Mouse (Mus musculus) forebrain, embryonic 13.5 days (tissue): ENCODE data around the gene L3mbtl2. TPM values are rescaled to one million over a fixed set of nuclear protein-coding genes. Genes with fewer than 3 reads are reported as not detected.

Experiments used
- polyA plus RNA-seq: library from polyadenylated mRNA; unstranded; fragments of >200 nt; fragmentation: Nextera tagmentation; extraction: Ambion mirVana; gene quantifications from 2 replicates; pipeline ENCODE4 v1.2.1, GENCODE M21; 2015

Gene L3mbtl2
- polyA plus RNA-seq, 1 experiment from 2014 or later: 30.9 TPM

Other genes with a start within 250 kb of the L3mbtl2 start
- 581 and 625 TPM in 2 replicates for gene Rbx1, start 197.6 kb upstream of the L3mbtl2 start, polyA plus RNA-seq
- 19.9 and 20.7 TPM in 2 replicates for gene Ep300, start 78.5 kb upstream of the L3mbtl2 start, polyA plus RNA-seq
- 7.4 and 7.7 TPM in 2 replicates for gene Chadl, start 33.4 kb downstream of the L3mbtl2 start, polyA plus RNA-seq
- gene Zc3h7b, start 81.2 kb downstream of the L3mbtl2 start, polyA plus RNA-seq: 41.5 and 44.3 TPM in 2 replicates
- 141 and 160 TPM in 2 replicates for gene Rangap1, start 81.6 kb downstream of the L3mbtl2 start, polyA plus RNA-seq
- gene Tef, start 138.5 kb downstream of the L3mbtl2 start, polyA plus RNA-seq: 24.2 and 24.9 TPM in 2 replicates
- gene Tob2, start 194.9 kb downstream of the L3mbtl2 start, polyA plus RNA-seq: 19.1 and 21.7 TPM in 2 replicates
- gene Phf5a, start 208.0 kb downstream of the L3mbtl2 start, polyA plus RNA-seq: 159 and 177 TPM in 2 replicates
- 202 and 211 TPM in 2 replicates for gene Aco2, start 208.4 kb downstream of the L3mbtl2 start, polyA plus RNA-seq